Mouse (Mus musculus) intestine, postnatal 0 days (tissue): Measurements from ENCODE around the gene Tmem191c. TPM values are rescaled to one million over a fixed set of nuclear protein-coding genes. Genes with fewer than 3 reads are reported as not detected.
"Not testable (repeated sequence)": the region's sequence is repeated elsewhere in the genome, so short reads cannot be mapped to it uniquely, and the experiment has no call there.

ENCODE experiments used
- ATAC-seq: fragments of 200-750 bp; cut with Nextera tagmentation; 2 replicates; pipeline ENCODE4 v1.8.0; 2017; ENCODE audit warnings: mild to moderate bottlenecking, moderate TSS enrichment, moderate library complexity
- H3K27ac ChIP-seq: fragments of 300-500 bp; sonication (generic); 2 replicates; pipeline ENCODE4 v1.5.1; 2014; ENCODE audit warnings: mild to moderate bottlenecking, low read depth, low read length, moderate library complexity
- H3K27me3 ChIP-seq: fragments of 300-500 bp; sonication (generic); replicated peaks from 2 replicates; pipeline ENCODE4 v1.6.1; 2014; ENCODE audit warnings: low read length, mixed read lengths; ENCODE audit not compliant: control insufficient read depth, insufficient read depth
- H3K36me3 ChIP-seq: fragments of 300-500 bp; sonication (generic); 2 replicates; pipeline ENCODE4 v1.6.1; 2014; ENCODE audit warnings: mild to moderate bottlenecking, moderate library complexity; ENCODE audit not compliant: control insufficient read depth, insufficient read depth
- H3K4me1 ChIP-seq: fragments of 300-500 bp; sonication (generic); replicated peaks from 2 replicates; pipeline ENCODE4 v1.6.1; 2014; ENCODE audit warnings: antibody characterized with exemption, low read length, mixed read lengths; ENCODE audit not compliant: control insufficient read depth, insufficient read depth
- H3K4me2 ChIP-seq: fragments of 300-500 bp; sonication (generic); replicated peaks from 2 replicates; pipeline ENCODE4 v1.6.1; 2014; ENCODE audit warnings: low read depth, mild to moderate bottlenecking, moderate library complexity
- H3K4me3 ChIP-seq: fragments of 300-500 bp; sonication (generic); 2 replicates; pipeline ENCODE4 v1.5.1; 2014; ENCODE audit warnings: low read depth, low read length
- H3K9ac ChIP-seq: fragments of 300-500 bp; sonication (generic); 2 replicates; pipeline ENCODE4 v1.6.1; 2014; ENCODE audit warnings: mild to moderate bottlenecking, low read depth, low read length
- H3K9me3 ChIP-seq: fragments of 300-500 bp; sonication (generic); 2 replicates; pipeline ENCODE4 v1.6.1; 2016; ENCODE audit warnings: mixed run types; ENCODE audit not compliant: control insufficient read depth
- CTCF ChIP-seq: sonication (generic); IDR thresholded peaks from 2 replicates; pipeline ENCODE4 v1.5.1; 2016; ENCODE audit warnings: low read depth, mild to moderate bottlenecking, control low read depth, antibody characterized with exemption, moderate library complexity
- WGBS: fragments of 180-500 bp; shearing (Covaris S2); extraction: QIAGEN DNeasy Blood & Tissue Kit; methylation state at CpG from one replicate; pipeline ENCODE4 v1.1.7; 2014; 5-methylcytosine and 5-hydroxymethylcytosine counted together
- polyA plus RNA-seq: library from polyadenylated mRNA; unstranded; fragments of >200 nt; fragmentation: Nextera tagmentation; extraction: Ambion mirVana; gene quantifications from 2 replicates; pipeline ENCODE4 v1.2.1, GENCODE M21; 2015

Tmem191c gene
- polyA plus RNA-seq, result 4.8 and 7.2 TPM in 2 replicates

GRCm38 (mm10) chr16:17275721-17276120 lies at the start of gene Tmem191c:
Tmem191c (plus strand) TSS chr16:17276077.
- no peak for TF ChIP-seq CTCF
- peak within 1 kb of the TSS; percentile 45 for H3K9ac ChIP-seq
- no peaks in the 10 kb centered on the region for H3K9me3 ChIP-seq
- H3K4me1 ChIP-seq, result peaks cover 9% of the 10 kb centered on the region
- 0 out of 2 replicates have a peak within 1 kb of the TSS, but pooled peaks have one; percentile 46 for H3K27ac ChIP-seq
- no peak for ATAC-seq
- WGBS, result 62% methylated on average over 7 of the region's 7 CpGs
- peak within 1 kb of the TSS; percentile 56 for H3K4me3 ChIP-seq
- H3K4me2 ChIP-seq, result peak within 1 kb of the TSS; percentile 98
- peaks cover 5% of the 10 kb centered on the region; the same call in 1 of the 2 replicates for H3K36me3 ChIP-seq
- peaks cover 16% of the 10 kb centered on the region; the same call in 1 of the 2 replicates for H3K27me3 ChIP-seq

GRCm38 (mm10) chr16:17226496-17226895 lies 49.4 kb upstream of the Tmem191c start:
- Histone ChIP-seq H3K9ac (no peak overlapping the region), H3K27me3 (no peaks in the 10 kb centered on the region), H3K9me3 (no peaks in the 10 kb centered on the region), H3K4me2 (no peak overlapping the region), H3K36me3 (no peaks in the 10 kb centered on the region), H3K4me1 (no peaks in the 10 kb centered on the region), H3K4me3 (no peak overlapping the region), H3K27ac (no peak overlapping the region)
- ATAC-seq, result no peak
- no peak for TF ChIP-seq CTCF

- not testable (repeated sequence) for H3K4me2 ChIP-seq, H3K27me3 ChIP-seq, H3K9me3 ChIP-seq, H3K36me3 ChIP-seq, H3K27ac ChIP-seq, H3K9ac ChIP-seq, ATAC-seq, H3K4me3 ChIP-seq
- 86% methylated on average over 2 of the region's 2 CpGs for WGBS
- peaks cover 19% of the 10 kb centered on the region for H3K4me1 ChIP-seq
Observed at GRCm38 (mm10) chr16:17231523-17231922, 44.4 kb upstream of the Tmem191c start.

GRCm38 (mm10) chr16:17232794-17233701 lies 42.8 kb upstream of the Tmem191c start, which contains the start of gene Hic2:
Hic2 (plus strand) TSS chr16:17233572.
- Histone ChIP-seq H3K27me3 (no peaks in the 10 kb centered on the region), H3K27ac (peak within 1 kb of the TSS; percentile 88), H3K4me1 (peaks cover 19% of the 10 kb centered on the region), H3K4me2 (peak within 1 kb of the TSS; percentile 98), H3K36me3 (no peaks in the 10 kb centered on the region), H3K9me3 (no peaks in the 10 kb centered on the region), H3K4me3 (peak within 1 kb of the TSS; percentile 86), H3K9ac (peak within 1 kb of the TSS; percentile 94)
- ATAC-seq, result peak; percentile 96
- no peak for TF ChIP-seq CTCF
- 4% methylated on average over 55 of the region's 59 CpGs for WGBS

GRCm38 (mm10) chr16:17233702-17234498 lies 42.0 kb upstream of the Tmem191c start:
- under 1% methylated on average over 61 of the region's 62 CpGs for WGBS

GRCm38 (mm10) chr16:17234499-17234895 lies 41.4 kb upstream of the Tmem191c start:
- Histone ChIP-seq H3K27ac (peak overlapping the region; percentile 88; the same call in 1 of the 2 replicates), H3K9me3 (no peaks in the 10 kb centered on the region), H3K4me1 (peaks cover 22% of the 10 kb centered on the region), H3K4me2 (peak overlapping the region; percentile 98), H3K27me3 (no peaks in the 10 kb centered on the region), H3K4me3 (peak overlapping the region; percentile 86), H3K36me3 (no peaks in the 10 kb centered on the region), H3K9ac (peak overlapping the region; percentile 94)
- ATAC-seq, result no peak
- WGBS, result 4% methylated on average over 12 of the region's 12 CpGs
- no peak for TF ChIP-seq CTCF

More at GRCm38 (mm10) chr16:17233702-17234498, 42.0 kb upstream of the Tmem191c start:
- H3K9me3 ChIP-seq, result no peaks in the 10 kb centered on the region
- no peak for TF ChIP-seq CTCF
- peak overlapping the region; percentile 94 for H3K9ac ChIP-seq
- peak overlapping the region; percentile 88 for H3K27ac ChIP-seq
- H3K27me3 ChIP-seq, result no peaks in the 10 kb centered on the region
- H3K36me3 ChIP-seq, result no peaks in the 10 kb centered on the region
- peak overlapping the region; percentile 86 for H3K4me3 ChIP-seq
- peak; percentile 46 for ATAC-seq
- H3K4me1 ChIP-seq, result peaks cover 19% of the 10 kb centered on the region
- H3K4me2 ChIP-seq, result peak overlapping the region; percentile 98
